In genomic region chr12:102757689-102758402, GRCm38 (mm10) we compare ENCODE assay signal across 8 mouse cellular contexts. TPM values are rescaled to one million over a fixed set of nuclear protein-coding genes. Genes with fewer than 3 reads are reported as not detected.
DNase-seq lines count a peak whose midpoint lies in the region; ATAC-seq and TF ChIP-seq lines count a peak whose summit lies in the region.

TSS of gene Gm28051 (minus strand) at chr12:102757765.
TSS of gene Gon7 (minus strand) at chr12:102757803.
TSS of gene Ubr7 (plus strand) at chr12:102757967.

- peaks cover 2% of the 10 kb centered on the region; the same call in 1 of the 2 replicates for H3K9me3 ChIP-seq in erythroblast, embryonic 14.5 days (ENCODE audit: control insufficient read depth, low read length)
- no peaks in the 10 kb centered on the region for H3K9me3 ChIP-seq in heart, embryonic 11.5 days (replicated peaks; ENCODE audit: control insufficient read depth, low read length)
- H3K9me3 ChIP-seq in kidney, embryonic 16.5 days (ENCODE audit: low read length) = no peaks in the 10 kb centered on the region

- peaks cover 61% of the 10 kb centered on the region for H3K79me3 ChIP-seq in C2C12 (ENCODE audit: low read depth)

- H3K4me1 ChIP-seq in erythroblast, embryonic 14.5 days (ENCODE audit: control insufficient read depth) = peaks cover 44% of the 10 kb centered on the region
- peaks cover 20% of the 10 kb centered on the region for H3K4me1 ChIP-seq in heart, embryonic 11.5 days (ENCODE audit: control insufficient read depth, insufficient read depth, low read length)
- peaks cover 15% of the 10 kb centered on the region for H3K4me1 ChIP-seq in kidney, embryonic 16.5 days (ENCODE audit: insufficient read depth, low read length)
- H3K4me1 ChIP-seq in liver, adult 2 months (ENCODE audit: control insufficient read depth, insufficient read depth, low read length) = peaks cover 10% of the 10 kb centered on the region; the same call in 1 of the 2 replicates

- peak within 1 kb of the TSS; percentile 78 for H3K9ac ChIP-seq in heart, embryonic 11.5 days (ENCODE audit: low read depth, low read length)
- peak within 1 kb of the TSS; percentile 79 for H3K9ac ChIP-seq in kidney, embryonic 16.5 days (replicated peaks; ENCODE audit: low read length)
- peak within 1 kb of the TSS; percentile 89 for H3K9ac ChIP-seq in liver, adult 2 months (ENCODE audit: low read depth, low read length)

- H3K27me3 ChIP-seq in C2C12 (ENCODE audit: control insufficient read depth, insufficient read depth, insufficient read length) (no peaks in the 10 kb centered on the region), myocyte (ENCODE audit: control insufficient read depth, insufficient read depth, insufficient read length) (no peaks in the 10 kb centered on the region)
- no peaks in the 10 kb centered on the region for H3K27me3 ChIP-seq in erythroblast, embryonic 14.5 days (ENCODE audit: control insufficient read depth)
- H3K27me3 ChIP-seq in heart, embryonic 11.5 days (ENCODE audit: control insufficient read depth, insufficient read depth, low read length) = no peaks in the 10 kb centered on the region
- H3K27me3 ChIP-seq in kidney, embryonic 16.5 days (ENCODE audit: insufficient read depth, low read length) = no peaks in the 10 kb centered on the region
- no peaks in the 10 kb centered on the region for H3K27me3 ChIP-seq in liver, adult 2 months (ENCODE audit: control insufficient read depth, insufficient read depth, low read length)
- no peaks in the 10 kb centered on the region for H3K27me3 ChIP-seq in splenic B cell, adult 2 months (ENCODE audit: control insufficient read depth, insufficient read depth, low read length, poor library complexity, severe bottlenecking)

- H3K4me3 ChIP-seq in C2C12 (ENCODE audit: insufficient read depth, poor library complexity, severe bottlenecking) = peak within 1 kb of the TSS; percentile 79
- peak within 1 kb of the TSS; percentile 97 for H3K4me3 ChIP-seq in erythroblast, embryonic 14.5 days (replicated peaks)
- H3K4me3 ChIP-seq in heart, embryonic 11.5 days (ENCODE audit: low read depth, low read length) = peak within 1 kb of the TSS; percentile 73
- H3K4me3 ChIP-seq in kidney, embryonic 16.5 days (ENCODE audit: low read length) = peak within 1 kb of the TSS; percentile 79
- peak within 1 kb of the TSS; percentile 95 for H3K4me3 ChIP-seq in liver, adult 2 months (ENCODE audit: insufficient read depth, low read depth, low read length)
- H3K4me3 ChIP-seq in myocyte = peak within 1 kb of the TSS; percentile 85

- H3ac ChIP-seq in C2C12 (ENCODE audit: control insufficient read depth, insufficient read length, low read depth) = peak within 1 kb of the TSS; percentile 82
- H3ac ChIP-seq in myocyte (ENCODE audit: control insufficient read depth, insufficient read length) = peak within 1 kb of the TSS; percentile 79

- H3K4me2 ChIP-seq in heart, embryonic 11.5 days = peak within 1 kb of the TSS; percentile 87
- peak within 1 kb of the TSS; percentile 79 for H3K4me2 ChIP-seq in kidney, embryonic 16.5 days (replicated peaks; ENCODE audit: low read depth, low read length)
- peak within 1 kb of the TSS; percentile 100 for H3K4me2 ChIP-seq in myocyte (ENCODE audit: low read depth)

- peak; percentile 99 for DNase-seq in brain, embryonic 14.5 days (ENCODE audit: low read depth)
- DNase-seq in liver, adult 2 months (ENCODE audit: extremely low read depth, low read depth, low spot score) = peak; percentile 91
- peak; percentile 97 for DNase-seq in splenic B cell, adult 2 months (ENCODE audit: low read depth, low spot score)

- peak; percentile 26; the same call in 1 of the 2 replicates for TF ChIP-seq POLR2A in brain, embryonic 14.5 days (IDR thresholded peaks at IDR 0.05; ENCODE audit: borderline replicate concordance, extremely low read depth, insufficient read depth, insufficient read length, poor library complexity, severe bottlenecking)
- TF ChIP-seq POLR2A in liver, adult 2 months (IDR thresholded peaks at IDR 0.05; ENCODE audit: extremely low read depth, insufficient read depth, low read length) = peak; percentile 72
- TF ChIP-seq POLR2A in myocyte (IDR thresholded peaks at IDR 0.05; ENCODE audit: insufficient read length, low read depth) = peak; percentile 63

- TF ChIP-seq CTCF in C2C12 (IDR thresholded peaks at IDR 0.05; ENCODE audit: control insufficient read depth, insufficient read depth, insufficient read length) = no peak
- peak; percentile 45; the same call in 1 of the 2 replicates for TF ChIP-seq CTCF in brain, embryonic 14.5 days (IDR thresholded peaks at IDR 0.05; ENCODE audit: borderline replicate concordance, extremely low read depth, insufficient read depth, insufficient read length)
- TF ChIP-seq CTCF in liver, adult 2 months (IDR thresholded peaks at IDR 0.05; ENCODE audit: low read depth, low read length) = peak; percentile 41

- peak within 1 kb of the TSS; percentile 91 for H3K27ac ChIP-seq in heart, embryonic 11.5 days (ENCODE audit: low read depth, low read length)
- H3K27ac ChIP-seq in kidney, embryonic 16.5 days (ENCODE audit: low read length) = peak within 1 kb of the TSS; percentile 82
- H3K27ac ChIP-seq in liver, adult 2 months (replicated peaks; ENCODE audit: insufficient read depth, low read depth, low read length) = peak within 1 kb of the TSS; percentile 74

- peaks cover 6% of the 10 kb centered on the region for H3K36me3 ChIP-seq in C2C12 (ENCODE audit: control insufficient read depth, insufficient read depth)
- peaks cover 53% of the 10 kb centered on the region for H3K36me3 ChIP-seq in erythroblast, embryonic 14.5 days (ENCODE audit: control insufficient read depth)
- no peaks in the 10 kb centered on the region for H3K36me3 ChIP-seq in heart, embryonic 11.5 days (ENCODE audit: control insufficient read depth, insufficient read depth, low read length)
- peaks cover 4% of the 10 kb centered on the region; the same call in 1 of the 2 replicates for H3K36me3 ChIP-seq in kidney, embryonic 16.5 days (ENCODE audit: insufficient read depth, low read length)
- H3K36me3 ChIP-seq in liver, adult 2 months (ENCODE audit: control insufficient read depth, insufficient read depth, low read length) = peaks cover 4% of the 10 kb centered on the region
- no peaks in the 10 kb centered on the region for H3K36me3 ChIP-seq in myocyte (ENCODE audit: control insufficient read depth, insufficient read depth)
- no peaks in the 10 kb centered on the region for H3K36me3 ChIP-seq in splenic B cell, adult 2 months (ENCODE audit: control insufficient read depth, insufficient read depth, low read length, poor library complexity, severe bottlenecking)

- under 1% methylated on average over 68 of the region's 73 CpGs for WGBS in heart, embryonic 11.5 days (ENCODE audit: insufficient replicate concordance)
- WGBS in kidney, embryonic 16.5 days = under 1% methylated on average over 73 of the region's 73 CpGs
- WGBS in liver, adult 2 months = under 1% methylated on average over 73 of the region's 73 CpGs

- H3K79me2 ChIP-seq in C2C12 (ENCODE audit: control insufficient read depth, insufficient read depth) (peaks cover 85% of the 10 kb centered on the region), myocyte (ENCODE audit: control insufficient read depth, insufficient read depth) (peaks cover 65% of the 10 kb centered on the region)
- peaks cover 11% of the 10 kb centered on the region; the same call in 1 of the 2 replicates for H3K79me2 ChIP-seq in liver, adult 2 months (ENCODE audit: control insufficient read depth, insufficient read depth, low read length)

- peak; percentile 92 for ATAC-seq in heart, embryonic 11.5 days (replicated peaks; ENCODE audit: insufficient number of reproducible peaks, low FRiP score, low TSS enrichment)
- peak; percentile 96 for ATAC-seq in kidney, embryonic 16.5 days (ENCODE audit: low FRiP score, low TSS enrichment)

TF ChIP-seq in C2C12, 6 proteins besides CTCF, POLR2A, EP300 and RAD21 (continues in another document):
- TF ChIP-seq CEBPB (IDR thresholded peaks at IDR 0.05; ENCODE audit: low read depth) = no peak
- no peak for TF ChIP-seq MYOD1 (IDR thresholded peaks at IDR 0.05; ENCODE audit: control insufficient read depth, insufficient read length, low read depth)
- TF ChIP-seq USF1 (IDR thresholded peaks at IDR 0.05; ENCODE audit: low read depth) = no peak
- TF ChIP-seq FOSL1 (IDR thresholded peaks at IDR 0.05; ENCODE audit: insufficient read depth, low read length, poor library complexity, severe bottlenecking) = no peak

TF ChIP-seq in myocyte, 11 proteins besides CTCF, POLR2A, EP300 and RAD21 (continues in another document):
- no peak for TF ChIP-seq TCF3 (IDR thresholded peaks at IDR 0.05; ENCODE audit: insufficient read length, low read depth)
- TF ChIP-seq MYOG (IDR thresholded peaks at IDR 0.05; ENCODE audit: control insufficient read depth in 1 of 3, insufficient read depth in 1 of 3, insufficient read length in 2 of 3, low read depth in 2 of 3) = peak in 1 of 3 experiments; percentile 2
- no peak for TF ChIP-seq USF1 (IDR thresholded peaks at IDR 0.05; ENCODE audit: low read depth)
- no peak for TF ChIP-seq REST (IDR thresholded peaks at IDR 0.05; ENCODE audit: insufficient read depth, insufficient read length)

RNA-seq across cellular contexts. Expression of gene Gm28051, which starts in this region (rescaled TPM):
- polyA plus RNA-seq in C2C12 (2012; fragmentation: generic; extraction: Trizol) = 0.13 TPM
- not detected in 2 replicates for polyA plus RNA-seq in brain, embryonic 14.5 days (2012; rRNA removed)
- 0.55 TPM in 1 of 2 replicates, not detected in the other for polyA plus RNA-seq in erythroblast, embryonic 14.5 days (2012)
- polyA plus RNA-seq in heart, embryonic 11.5 days (2014; fragmentation: Nextera tagmentation; extraction: Ambion mirVana) = not detected in 2 replicates
- polyA plus RNA-seq in kidney, embryonic 16.5 days (2015; fragmentation: Nextera tagmentation; extraction: Ambion mirVana) = not detected in 2 replicates
- total RNA-seq in liver, adult 2 months (2014; rRNA removed) = not detected in 2 replicates
- not detected in 2 replicates for polyA plus RNA-seq in liver, adult 2 months (2012; rRNA removed)
- polyA plus RNA-seq in myocyte (2012; fragmentation: generic; extraction: Trizol) = 0.26 TPM

RNA-seq across cellular contexts. Expression of gene Gon7, which starts in this region (rescaled TPM):
- polyA plus RNA-seq in C2C12 (2012; fragmentation: generic; extraction: Trizol) (8.9 TPM), myocyte (2012; fragmentation: generic; extraction: Trizol) (9.7 TPM)
- polyA plus RNA-seq in brain, embryonic 14.5 days (2012; rRNA removed) = 21.9 and 24.1 TPM in 2 replicates
- polyA plus RNA-seq in erythroblast, embryonic 14.5 days (2012) = 0.80 and 1.2 TPM in 2 replicates
- polyA plus RNA-seq in heart, embryonic 11.5 days (2014; fragmentation: Nextera tagmentation; extraction: Ambion mirVana) = 25.2 and 26.4 TPM in 2 replicates
- 29.3 and 34.0 TPM in 2 replicates for polyA plus RNA-seq in kidney, embryonic 16.5 days (2015; fragmentation: Nextera tagmentation; extraction: Ambion mirVana)
- total RNA-seq in liver, adult 2 months (2014; rRNA removed) = 5.0 and 5.6 TPM in 2 replicates
- polyA plus RNA-seq in liver, adult 2 months (2012; rRNA removed) = 11.3 and 11.5 TPM in 2 replicates

RNA-seq across cellular contexts. Expression of gene Ubr7, which starts in this region (rescaled TPM):
- polyA plus RNA-seq in C2C12 (2012; fragmentation: generic; extraction: Trizol) (20.6 TPM), myocyte (2012; fragmentation: generic; extraction: Trizol) (14.7 TPM)
- 40.7 and 40.8 TPM in 2 replicates for polyA plus RNA-seq in brain, embryonic 14.5 days (2012; rRNA removed)
- 1.8 TPM in 2 replicates for polyA plus RNA-seq in erythroblast, embryonic 14.5 days (2012)
- 35.8 and 41.8 TPM in 2 replicates for polyA plus RNA-seq in heart, embryonic 11.5 days (2014; fragmentation: Nextera tagmentation; extraction: Ambion mirVana)
- 45.6 and 47.6 TPM in 2 replicates for polyA plus RNA-seq in kidney, embryonic 16.5 days (2015; fragmentation: Nextera tagmentation; extraction: Ambion mirVana)
- total RNA-seq in liver, adult 2 months (2014; rRNA removed) = 15.1 and 15.3 TPM in 2 replicates
- polyA plus RNA-seq in liver, adult 2 months (2012; rRNA removed) = 6.0 and 6.5 TPM in 2 replicates

Comparison
In these comparisons a context has a peak if more than half of its experiments do, and no peak if none do; other contexts are left out.
1. Peak in every context shown above with its lines: DNase-seq, ATAC-seq, H3K4me3 ChIP-seq and H3K27ac ChIP-seq.